Mouse (Mus musculus) fibroblast of lung, adult 2 months (primary cell): ENCODE measurements around the gene Tenm3.

Experiments
- DNase-seq: peaks from one replicate; pipeline ENCODE4 v3.0.0-alpha.2; 2011; ENCODE audit warnings: low read depth

The Tenm3 gene

DNA sequence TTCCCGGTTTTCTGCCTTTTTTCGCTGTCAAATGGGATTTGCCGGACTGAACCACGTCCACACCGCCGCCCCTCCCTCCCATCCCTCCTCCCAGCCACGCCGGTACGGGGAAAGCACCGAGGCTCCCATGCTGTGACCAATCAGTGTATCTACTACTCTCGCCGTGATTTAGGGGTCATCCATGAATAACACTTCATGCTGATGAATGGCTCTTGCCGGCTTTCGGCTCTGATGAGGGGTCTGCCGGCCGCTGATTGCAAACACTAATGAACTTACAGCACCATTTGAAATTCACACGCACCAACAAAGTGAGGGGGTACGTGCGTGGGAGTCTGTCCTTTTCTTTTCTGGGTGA lies at the start of gene Tenm3:
Tenm3 (minus strand) TSS at position 21 of the 355 bp plus-strand sequence.
- DNase-seq: no peak

DNA sequence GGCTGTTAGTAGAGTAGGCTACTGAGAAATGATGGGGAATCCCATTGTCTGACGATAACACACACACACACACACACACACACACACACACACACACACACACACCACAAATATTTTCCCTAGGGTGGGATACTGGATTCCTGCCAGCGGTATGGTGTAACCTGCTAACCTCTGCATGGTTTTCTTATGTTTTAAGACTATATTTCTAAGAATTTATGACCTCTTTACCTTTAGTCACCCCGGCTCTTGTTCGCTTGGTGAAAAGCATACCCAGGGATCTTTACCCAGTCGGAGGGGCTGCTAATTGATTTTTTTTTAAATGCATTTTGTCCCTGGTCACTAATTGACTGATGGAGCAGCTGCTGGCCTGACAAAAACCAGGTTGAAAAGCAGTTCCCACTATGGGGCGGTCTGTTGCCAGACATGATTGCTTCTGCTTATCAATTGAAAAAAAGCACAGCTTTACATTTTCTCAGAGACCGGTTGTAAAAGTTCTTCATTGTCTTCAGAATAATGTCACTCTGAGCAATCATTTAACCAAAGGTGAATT lies 46.5 kb upstream of the Tenm3 start:
- DNase-seq: no peak

DNA sequence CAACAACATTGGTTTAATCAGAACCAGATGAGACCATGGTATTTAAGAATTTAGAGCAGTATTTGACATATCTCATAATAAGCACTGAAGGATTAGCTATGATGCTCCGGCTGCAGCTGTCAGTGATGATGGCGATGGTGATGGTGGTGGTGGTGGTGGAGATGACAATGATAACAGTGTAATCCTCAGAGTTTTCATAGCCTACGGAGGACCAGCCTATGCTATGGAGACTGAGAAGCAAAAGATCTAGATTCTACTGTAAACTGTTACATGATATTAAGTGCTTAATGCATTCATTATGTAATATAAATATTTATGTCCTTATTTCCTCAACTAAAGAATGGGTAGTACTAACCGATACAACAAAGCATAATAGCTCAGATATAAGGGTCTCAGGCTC lies 40.5 kb upstream of the Tenm3 start:
- DNase-seq: no peak

DNA sequence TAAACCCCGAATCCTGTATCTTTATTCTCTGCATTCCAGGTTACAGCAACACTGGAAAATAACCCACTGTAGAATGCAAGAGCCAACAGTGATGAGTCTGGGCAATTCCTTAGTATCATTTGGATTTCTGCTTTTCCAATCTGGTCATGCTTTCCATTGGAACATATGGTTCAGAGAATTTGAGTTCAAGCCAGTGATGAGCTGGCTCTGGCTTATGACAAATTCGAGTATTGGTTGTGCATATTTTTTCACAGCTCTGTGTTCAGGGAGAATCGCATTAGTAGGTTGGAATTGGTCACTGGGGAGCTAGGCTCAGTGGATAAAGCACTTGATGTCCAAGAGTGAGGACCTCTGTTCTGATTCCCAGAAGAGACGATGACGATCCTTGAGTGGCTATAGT lies 36.8 kb upstream of the Tenm3 start:
- DNase-seq: no peak

DNA sequence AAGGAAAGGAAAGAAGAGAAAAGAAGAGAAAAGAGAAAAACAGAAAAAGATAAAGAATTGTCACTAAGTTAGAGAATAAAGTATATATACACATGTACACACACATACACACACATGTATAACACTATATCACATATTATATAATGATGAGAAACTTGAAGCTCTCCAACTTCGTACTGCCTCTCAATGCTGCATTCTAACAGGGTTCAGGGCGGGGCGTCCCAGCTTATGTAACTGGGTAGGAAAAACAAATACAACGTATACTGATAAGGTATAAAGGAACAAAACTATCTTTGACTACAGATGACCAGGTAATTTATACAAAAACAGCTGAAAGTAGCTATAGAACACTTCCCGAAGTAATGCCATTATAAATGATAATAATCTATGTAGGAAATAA lies 22.2 kb upstream of the Tenm3 start:
- no peak for DNase-seq

DNA sequence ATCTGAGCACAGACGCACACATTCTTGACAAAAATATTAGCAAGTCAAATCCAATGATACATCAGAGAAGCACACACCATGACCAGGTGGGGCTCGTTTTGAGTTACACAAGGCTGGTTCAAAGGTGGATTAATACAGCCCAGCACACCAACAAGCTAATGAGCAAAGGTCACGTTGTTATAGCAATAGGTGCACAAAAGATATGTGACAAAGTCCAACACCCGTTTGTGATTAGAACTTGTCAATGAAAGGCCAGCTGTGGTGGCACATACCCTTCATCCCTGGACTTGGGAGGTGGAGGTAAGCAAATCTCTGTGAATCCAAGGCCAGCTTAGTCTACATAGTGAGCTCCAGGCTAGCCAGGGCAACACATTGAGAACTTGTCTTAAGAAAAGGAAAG lies 21.7 kb upstream of the Tenm3 start:
- DNase-seq: no peak

DNA sequence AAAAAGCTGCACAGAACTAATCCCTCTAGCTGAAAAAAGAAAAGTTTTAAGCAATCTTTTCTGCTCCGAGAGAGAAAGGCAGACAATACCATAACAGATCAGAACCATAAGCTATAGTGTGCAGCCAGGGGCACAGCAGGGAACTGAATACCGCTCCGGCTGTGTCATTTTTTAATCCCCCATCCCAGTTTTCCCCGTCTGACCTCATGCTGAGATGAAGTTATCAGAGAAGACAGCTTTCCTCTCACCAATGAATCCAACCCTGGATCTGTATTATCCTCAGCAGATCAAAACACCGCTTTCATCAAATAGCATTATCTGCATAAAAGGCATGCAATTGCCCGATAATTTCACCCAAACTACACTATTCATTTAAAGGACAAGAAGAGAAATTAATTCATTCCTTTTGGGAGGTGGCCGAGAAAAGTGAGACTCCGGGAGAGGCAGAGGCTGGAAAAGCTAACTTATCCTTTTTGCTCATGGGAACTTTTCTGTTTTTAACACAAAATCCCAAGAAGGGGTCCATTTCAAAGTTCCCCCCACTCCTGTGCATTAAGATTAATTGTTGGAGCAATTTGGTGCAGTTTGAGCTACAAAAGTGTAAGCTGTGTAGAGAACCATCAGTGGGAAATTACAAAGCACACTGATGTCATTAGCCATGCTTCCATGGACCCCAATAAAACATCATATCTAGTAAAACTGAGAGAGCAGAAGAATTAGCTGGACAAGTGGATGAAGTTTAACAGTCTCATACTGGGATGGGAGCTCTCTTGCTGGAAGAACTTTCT lies 6.7 kb upstream of the Tenm3 start:
- DNase-seq: no peak

DNA sequence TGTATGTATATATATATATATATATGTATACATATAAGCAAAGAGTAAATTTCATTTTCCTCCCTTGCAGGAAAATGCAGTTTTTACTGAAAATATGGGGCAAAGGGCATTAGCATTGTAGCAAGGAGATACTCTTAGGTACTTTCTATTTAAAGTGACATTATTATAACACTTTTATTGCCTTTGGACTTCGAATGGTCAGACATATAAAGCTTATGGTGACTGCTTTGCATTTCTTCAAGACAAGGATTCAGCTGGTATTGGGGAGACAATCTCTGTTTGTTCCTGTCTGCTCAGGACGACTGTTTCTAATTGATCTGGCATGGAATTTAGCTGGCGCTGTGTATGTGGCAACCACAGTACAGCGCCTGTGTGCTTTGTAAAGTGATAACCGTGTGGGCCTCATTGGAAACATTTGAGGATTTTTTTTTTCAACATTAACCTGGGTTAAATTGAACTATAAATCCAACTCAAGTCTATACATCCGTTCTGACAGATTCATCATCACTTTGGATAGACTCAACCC lies 5.4 kb upstream of the Tenm3 start:
- no peak for DNase-seq

DNA sequence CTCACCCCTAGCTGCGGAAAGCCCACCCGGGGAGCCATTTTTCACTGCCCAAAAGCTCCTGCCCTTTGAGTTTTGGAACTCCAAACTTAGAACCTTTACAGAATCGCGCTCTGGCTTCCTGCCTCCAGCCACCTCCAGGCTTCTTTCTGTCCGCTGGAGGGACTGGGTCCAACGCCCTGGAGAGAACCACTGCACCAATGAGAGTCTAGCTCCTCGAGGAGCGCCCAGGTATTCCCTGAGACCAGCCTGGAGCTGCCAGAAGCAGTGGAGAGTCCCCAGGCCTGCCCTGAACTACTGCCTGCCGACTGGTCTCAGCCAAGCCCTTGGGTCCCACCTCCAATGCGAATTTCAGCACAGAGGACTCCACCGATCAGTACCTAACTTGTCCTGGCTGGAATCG lies 1.2 kb upstream of the Tenm3 start:
- DNase-seq: no peak

DNA sequence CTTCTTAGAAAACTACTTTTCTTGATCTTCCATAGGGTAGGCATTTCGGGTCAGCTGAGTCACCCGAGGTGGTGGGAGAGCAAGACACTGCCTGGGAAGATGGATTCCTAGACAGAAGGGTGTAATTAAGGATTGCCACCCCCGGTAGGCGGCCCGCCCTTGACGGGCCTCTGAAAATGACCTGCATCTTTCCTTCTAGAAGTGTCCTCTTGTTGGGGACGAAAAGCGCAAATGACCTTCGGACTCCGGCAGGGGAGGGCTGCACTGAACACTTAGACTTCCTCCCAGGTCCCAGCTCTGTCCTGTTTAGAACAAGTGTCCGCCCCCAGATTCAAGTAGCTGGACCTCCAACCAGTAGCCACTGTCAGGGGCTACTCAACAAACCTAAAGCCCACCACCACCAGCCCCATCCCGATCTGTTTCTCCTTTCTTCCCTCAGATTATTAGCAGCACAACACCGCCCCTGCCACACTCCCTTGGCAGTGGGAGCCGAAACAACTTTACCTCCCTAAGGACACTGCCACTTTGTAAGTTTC lies 687 bp upstream of the Tenm3 start:
- no peak for DNase-seq

DNA sequence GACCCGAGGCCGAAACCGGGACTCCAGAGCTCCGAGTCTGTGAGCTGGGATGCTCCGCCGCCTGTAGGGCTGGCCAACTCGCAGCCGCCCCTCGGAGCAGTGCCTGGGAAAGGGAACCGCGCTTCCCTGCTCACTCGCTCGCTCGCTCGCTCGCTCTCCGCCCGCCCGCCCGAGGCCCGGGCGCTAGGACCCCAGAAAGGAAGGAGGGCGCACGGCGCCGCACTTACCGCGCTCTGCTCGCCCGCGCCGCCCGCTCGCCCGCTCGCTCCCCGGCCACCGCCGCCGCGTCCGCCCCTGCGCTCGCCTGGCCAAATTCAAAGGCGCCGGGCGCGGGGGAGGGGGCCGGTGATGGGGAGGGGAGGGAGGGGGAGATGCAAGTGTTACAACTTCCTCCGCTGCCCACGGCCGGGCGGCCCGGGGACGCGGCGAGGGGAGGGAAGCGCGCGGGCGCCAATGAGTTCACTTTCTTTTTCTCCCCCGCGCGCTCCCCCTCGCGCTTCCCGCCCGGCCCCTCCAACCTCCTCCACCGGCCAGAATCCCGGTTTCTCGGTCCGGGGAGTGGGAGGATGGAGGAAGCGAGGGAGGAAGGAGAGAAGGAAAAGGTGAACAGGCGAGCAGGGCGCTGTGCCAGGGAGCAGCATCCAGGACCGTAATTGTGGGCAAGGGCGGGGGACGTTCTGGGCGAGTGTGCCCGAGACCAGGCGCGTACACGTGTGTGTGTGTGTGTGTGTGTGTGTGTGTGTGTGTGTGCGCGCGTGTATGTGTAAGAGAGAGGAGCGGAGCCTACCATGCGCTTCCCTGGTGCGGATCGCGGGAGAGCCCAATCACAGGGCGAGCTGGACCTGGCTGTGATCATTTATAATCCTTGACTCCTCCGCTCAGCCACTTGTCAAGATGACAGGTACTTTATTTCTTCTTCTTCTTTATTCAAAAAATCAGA lies 490 bp downstream of the Tenm3 start:
- DNase-seq: no peak

DNA sequence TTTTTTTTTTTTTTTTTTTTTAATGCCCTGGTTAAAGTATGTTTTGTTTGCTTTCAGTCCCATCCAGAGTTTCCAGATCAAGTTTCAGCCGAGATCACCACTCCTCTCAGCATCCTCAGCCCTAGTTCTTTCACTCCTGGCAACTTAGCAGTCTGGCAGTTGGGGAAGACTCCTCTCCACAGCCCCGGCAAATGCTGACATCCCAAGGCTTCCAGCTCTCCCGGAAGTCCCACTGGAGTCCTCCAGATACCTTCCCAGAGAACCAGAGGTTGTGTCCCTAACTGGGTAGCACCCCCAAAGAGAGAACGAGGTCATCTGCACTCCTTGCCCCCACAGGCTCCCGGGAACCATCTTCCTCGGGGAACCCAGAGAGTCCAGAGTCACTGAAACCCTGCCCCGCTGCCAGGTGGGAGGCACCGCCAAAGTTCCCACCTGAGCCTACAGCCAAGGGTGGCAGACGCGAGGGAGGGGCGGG lies 1.2 kb downstream of the Tenm3 start:
- no peak for DNase-seq

DNA sequence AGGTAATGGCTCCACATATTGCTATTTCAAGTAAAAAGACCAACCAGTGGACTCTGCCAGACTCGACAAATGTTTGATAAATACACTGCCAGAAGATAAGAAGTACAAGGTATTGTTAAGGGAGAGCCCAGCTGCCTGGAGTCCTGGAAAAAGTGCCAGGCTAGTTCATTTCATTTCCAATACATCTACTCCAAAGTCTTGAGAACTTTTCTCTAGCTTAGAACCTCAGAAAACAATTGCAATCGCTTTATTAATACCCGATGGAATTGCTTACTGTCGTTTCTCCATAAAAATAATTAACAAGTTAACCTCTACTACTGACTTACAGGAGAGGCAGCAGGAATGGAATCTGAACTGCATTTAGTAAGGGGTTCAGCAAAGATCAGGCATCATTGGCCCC lies 1.7 kb downstream of the Tenm3 start:
- no peak for DNase-seq

DNA sequence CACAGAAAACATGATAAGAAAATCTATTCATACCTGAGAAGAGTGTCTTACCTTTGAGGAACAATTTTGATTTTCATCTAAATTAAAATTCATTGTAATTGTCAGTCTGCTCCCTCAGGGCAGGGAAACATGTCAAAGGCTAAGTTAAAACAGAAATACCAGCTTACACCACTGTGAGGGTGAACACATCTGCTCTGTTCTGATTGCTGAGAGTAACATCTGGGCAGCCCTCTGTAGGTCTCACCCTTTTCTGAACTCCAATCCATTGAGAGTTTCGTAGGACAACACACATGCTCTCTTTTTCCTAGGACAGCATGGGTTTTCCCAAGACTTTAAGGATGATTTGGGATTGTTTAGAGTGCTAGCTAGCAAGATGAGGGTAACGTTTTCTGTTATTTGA lies 8.0 kb downstream of the Tenm3 start:
- no peak for DNase-seq

DNA sequence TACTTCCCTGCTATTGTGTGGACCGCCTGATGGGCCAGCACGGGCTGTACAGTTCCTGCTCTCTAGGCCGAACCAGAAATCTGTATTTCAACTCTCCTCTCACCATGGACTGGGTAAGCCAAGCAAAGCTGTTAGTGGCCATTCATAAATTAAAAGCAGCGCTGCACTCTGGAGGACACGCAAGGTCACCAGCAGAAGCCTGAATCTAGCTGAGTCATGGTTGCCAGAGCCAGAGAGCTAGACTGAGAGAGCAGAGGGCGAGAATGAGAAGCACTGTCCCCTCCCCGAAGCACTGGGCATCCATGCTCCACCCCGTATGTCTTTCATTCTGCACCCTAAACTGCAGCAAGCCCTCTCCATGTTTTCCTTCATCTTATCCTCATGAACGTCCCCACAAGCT lies 16.3 kb downstream of the Tenm3 start:
- no peak for DNase-seq

DNA sequence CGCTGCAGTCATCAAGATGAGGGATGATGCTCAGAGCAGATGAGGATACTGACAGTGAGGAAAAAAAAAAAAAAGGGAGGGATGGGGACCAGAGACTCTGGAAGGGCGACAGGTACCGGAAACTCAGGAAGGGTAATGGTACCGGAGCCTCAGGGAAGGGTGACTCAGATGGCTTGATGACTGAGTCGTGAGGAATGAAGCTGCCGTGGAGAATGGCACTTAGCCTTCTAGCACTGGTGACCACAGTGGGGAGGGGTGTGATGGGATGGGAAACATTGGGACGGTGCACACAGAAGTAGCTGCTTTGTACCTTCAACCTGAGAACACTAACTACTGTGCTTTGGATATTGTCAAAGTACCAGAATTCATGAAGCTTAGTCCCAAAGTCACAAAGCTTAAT lies 18.1 kb downstream of the Tenm3 start:
- no peak for DNase-seq

DNA sequence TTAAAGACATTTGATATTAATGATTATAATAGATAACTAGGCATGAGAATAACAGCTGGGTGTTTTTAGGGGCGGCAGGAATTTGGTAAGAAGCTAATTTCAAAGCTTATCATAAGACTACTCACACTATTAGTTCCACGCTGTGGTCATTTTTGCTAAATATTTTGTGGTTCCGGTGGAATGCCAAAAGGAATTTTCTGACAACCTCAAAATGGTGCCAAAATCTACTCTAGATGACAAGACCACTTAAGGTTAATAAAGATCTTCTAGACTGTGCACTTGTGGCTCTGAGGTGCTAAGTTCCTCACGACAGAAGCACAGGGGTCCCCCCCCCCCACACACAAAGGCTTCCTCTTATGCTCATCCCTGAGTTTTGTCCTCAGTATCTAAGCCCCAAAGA lies 21.5 kb downstream of the Tenm3 start:
- no peak for DNase-seq

DNA sequence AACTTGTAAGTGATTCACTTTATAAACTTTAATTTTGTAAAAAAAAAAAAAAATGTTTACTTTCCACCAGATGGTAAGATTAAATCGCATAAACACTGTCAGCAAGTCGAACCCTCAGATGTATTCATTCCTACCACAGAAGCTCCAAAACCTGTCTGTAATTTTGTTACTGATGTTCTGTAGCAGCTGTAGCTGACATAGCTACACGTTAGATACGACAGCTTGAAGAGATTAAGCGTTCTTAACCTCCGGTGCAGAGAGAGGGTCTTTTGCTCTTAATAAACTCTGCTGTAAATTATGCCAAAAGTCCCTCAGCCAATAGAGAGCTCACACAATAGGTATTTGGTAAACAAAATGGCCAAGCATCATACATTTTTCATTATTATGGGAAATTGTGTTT lies 23.8 kb downstream of the Tenm3 start:
- no peak for DNase-seq

DNA sequence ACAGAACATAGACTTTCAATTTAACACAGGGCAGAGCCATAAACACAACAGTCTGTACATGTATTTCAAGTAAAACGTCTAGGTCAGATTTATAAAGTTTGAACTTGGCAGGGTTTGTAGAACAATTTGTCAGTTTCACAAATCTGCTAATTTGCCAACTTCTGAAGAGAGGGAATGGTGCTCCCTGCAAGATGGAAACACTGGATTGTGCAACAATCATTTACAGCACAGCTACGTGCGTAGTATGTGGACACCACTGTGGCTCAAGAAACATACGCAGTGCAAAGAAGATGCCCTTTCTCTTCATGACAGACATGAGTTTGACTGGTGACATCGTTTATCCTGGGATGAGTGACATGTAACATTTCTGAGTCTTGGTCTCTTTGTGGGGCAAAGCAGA lies 24.4 kb downstream of the Tenm3 start:
- DNase-seq: no peak

DNA sequence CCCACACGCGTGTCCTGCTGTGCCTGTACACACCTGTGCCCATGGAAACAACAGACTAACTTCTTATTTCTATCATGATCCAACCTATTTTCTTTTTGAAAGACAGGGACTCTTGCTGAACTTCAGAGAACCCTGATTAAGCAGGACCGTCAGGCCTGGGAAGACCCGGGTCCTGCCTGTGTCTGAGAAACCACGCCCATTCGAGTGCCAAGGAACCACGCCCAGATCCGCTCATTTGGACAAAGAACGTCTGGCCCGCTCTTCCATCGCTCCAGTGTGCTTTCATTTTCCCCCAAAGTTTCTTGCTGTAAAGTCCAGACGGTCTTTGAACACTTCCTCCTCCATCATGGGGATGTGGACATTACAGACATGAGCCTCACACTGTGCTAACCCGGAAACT lies 26.8 kb downstream of the Tenm3 start:
- no peak for DNase-seq

DNA sequence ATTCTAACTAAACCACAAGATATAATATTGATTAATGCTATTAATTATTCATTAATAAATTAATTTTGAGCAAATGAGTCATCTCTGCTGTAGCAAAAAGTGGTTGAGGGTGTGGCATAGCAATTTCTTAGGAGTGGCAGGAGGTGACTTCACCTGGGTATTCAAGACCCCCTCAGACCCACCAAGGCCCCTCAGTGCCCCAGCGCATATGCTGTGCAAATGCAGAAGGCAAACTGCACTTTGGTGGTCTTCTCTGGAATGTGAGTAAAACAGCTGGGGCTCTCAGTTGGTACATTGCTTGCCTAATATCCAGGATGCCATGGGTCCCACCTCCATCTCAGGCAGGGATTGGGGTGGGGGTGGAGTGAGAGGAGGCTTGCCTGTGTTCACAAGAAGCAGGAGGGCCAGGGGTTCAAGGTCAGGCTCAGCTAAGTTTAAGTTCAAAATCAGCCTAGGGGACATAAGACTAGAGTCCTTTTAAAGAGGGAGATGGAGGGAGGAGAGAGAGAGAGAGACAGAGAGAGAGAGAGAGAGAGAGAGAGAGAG lies 31.5 kb downstream of the Tenm3 start:
- DNase-seq: no peak

DNA sequence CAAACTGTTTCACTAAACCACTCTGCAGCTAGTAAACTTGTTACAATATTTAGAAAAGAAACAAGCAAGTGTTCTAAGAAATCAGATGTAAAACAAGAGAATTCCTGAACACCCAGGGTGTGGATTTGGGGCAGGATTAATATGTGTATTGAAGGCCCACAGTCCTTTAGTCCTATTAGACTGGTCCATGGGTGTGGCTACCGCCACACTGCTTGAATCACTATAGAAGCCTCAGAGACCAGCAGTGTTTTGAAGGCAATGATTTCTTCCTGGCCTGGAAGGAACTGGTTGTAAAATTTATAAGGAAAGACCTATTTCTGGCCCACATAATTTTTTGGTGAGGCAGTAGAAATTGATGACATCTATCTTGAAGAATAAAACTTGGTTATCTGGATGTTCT lies 33.1 kb downstream of the Tenm3 start:
- no peak for DNase-seq
